Mouse (Mus musculus) stomach, postnatal 0 days (tissue): ENCODE results near the gene Plekhg6. TPM values are rescaled to one million over a fixed set of nuclear protein-coding genes. Genes with fewer than 3 reads are reported as not detected.

Source experiments
- ATAC-seq: fragments of 200-750 bp; cut with Nextera tagmentation; 2 replicates; pipeline ENCODE4 v1.8.0; 2017; ENCODE audit not compliant: low FRiP score, low TSS enrichment
- DNase-seq: peaks from one replicate; pipeline ENCODE4 v3.0.0-alpha.2; 2016; ENCODE audit warnings: low spot score
- H3K27ac ChIP-seq: fragments of 300-500 bp; sonication (generic); replicated peaks from 2 replicates; pipeline ENCODE4 v1.5.1; 2014; ENCODE audit warnings: mild to moderate bottlenecking, control low read depth
- H3K27me3 ChIP-seq: fragments of 300-500 bp; sonication (generic); 2 replicates; pipeline ENCODE4 v1.6.1; 2014; ENCODE audit warnings: low read length; ENCODE audit not compliant: control insufficient read depth, insufficient read depth
- H3K36me3 ChIP-seq: fragments of 300-500 bp; sonication (generic); 2 replicates; pipeline ENCODE4 v1.6.1; 2014; ENCODE audit warnings: low read length, mixed read lengths; ENCODE audit not compliant: control insufficient read depth, insufficient read depth
- H3K4me1 ChIP-seq: fragments of 300-500 bp; sonication (generic); replicated peaks from 2 replicates; pipeline ENCODE4 v1.6.1; 2014; ENCODE audit warnings: antibody characterized with exemption; ENCODE audit not compliant: control insufficient read depth, insufficient read depth
- H3K4me2 ChIP-seq: fragments of 300-500 bp; sonication (generic); replicated peaks from 2 replicates; pipeline ENCODE4 v1.6.1; 2014; ENCODE audit warnings: low read depth, mild to moderate bottlenecking, control low read depth, moderate library complexity
- H3K4me3 ChIP-seq: fragments of 300-500 bp; sonication (generic); 2 replicates; pipeline ENCODE4 v1.5.1; 2014; ENCODE audit warnings: low read depth, low read length, control low read depth
- H3K9ac ChIP-seq: fragments of 300-500 bp; sonication (generic); 2 replicates; pipeline ENCODE4 v1.6.1; 2014; ENCODE audit warnings: mild to moderate bottlenecking, low read length, control low read depth, mixed read lengths
- H3K9me3 ChIP-seq: fragments of 300-500 bp; sonication (generic); 2 replicates; pipeline ENCODE4 v1.6.1; 2016; ENCODE audit warnings: low read length; ENCODE audit not compliant: control insufficient read depth
- CTCF ChIP-seq: IDR thresholded peaks from 2 replicates; pipeline ENCODE4 v1.5.1; 2016; ENCODE audit warnings: antibody characterized with exemption, low read depth, mild to moderate bottlenecking, moderate library complexity
- EP300 ChIP-seq: optimal IDR thresholded peaks from 2 replicates; pipeline ENCODE3; 2016; ENCODE audit warnings: antibody characterized with exemption
- WGBS: fragments of 180-500 bp; shearing (Covaris S2); extraction: QIAGEN DNeasy Blood & Tissue Kit; methylation state at CpG from one replicate; pipeline ENCODE4 v1.1.7; 2014; 5-methylcytosine and 5-hydroxymethylcytosine counted together
- polyA plus RNA-seq: library from polyadenylated mRNA; unstranded; fragments of >200 nt; fragmentation: Nextera tagmentation; extraction: Ambion mirVana; gene quantifications from 2 replicates; pipeline ENCODE4 v1.2.1, GENCODE M21; 2015

Gene Plekhg6
- polyA plus RNA-seq, 1 experiment from 2014 or later: 6.3 TPM

DNA sequence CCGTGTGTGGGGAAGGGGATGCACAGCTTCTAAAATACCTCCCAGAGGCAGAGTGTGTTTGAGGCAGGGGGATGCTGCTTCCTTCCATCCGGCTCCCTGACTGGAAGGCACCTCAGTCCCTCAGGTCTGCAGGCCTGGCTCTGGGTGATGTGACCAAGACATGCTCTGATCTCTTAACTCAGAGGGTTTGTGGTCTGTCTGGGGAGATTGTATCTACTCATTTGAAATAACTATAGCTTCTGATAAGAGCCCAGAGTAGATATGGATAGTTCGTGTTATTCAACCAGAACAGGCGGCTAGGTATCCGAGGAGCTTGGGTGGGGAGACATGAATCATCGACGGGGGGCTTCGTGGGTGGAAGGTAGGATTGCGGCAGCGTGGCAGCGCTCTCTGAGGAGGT is 27.4 kb downstream of the Plekhg6 start:
- H3K9ac ChIP-seq: no peak overlapping the region
- no peak for TF ChIP-seq CTCF
- no peak for TF ChIP-seq EP300
- WGBS: 70% methylated on average over 11 of the region's 11 CpGs
- ATAC-seq: no peak
- H3K27ac ChIP-seq: peak overlapping the region; percentile 87; the same call in 1 of the 2 replicates
- no peak for DNase-seq
- H3K36me3 ChIP-seq: peaks cover 13% of the 10 kb centered on the region
- no peaks in the 10 kb centered on the region for H3K27me3 ChIP-seq
- H3K9me3 ChIP-seq: no peaks in the 10 kb centered on the region
- H3K4me3 ChIP-seq: no peak overlapping the region
- H3K4me1 ChIP-seq: peaks cover 32% of the 10 kb centered on the region
- no peak overlapping the region for H3K4me2 ChIP-seq

DNA sequence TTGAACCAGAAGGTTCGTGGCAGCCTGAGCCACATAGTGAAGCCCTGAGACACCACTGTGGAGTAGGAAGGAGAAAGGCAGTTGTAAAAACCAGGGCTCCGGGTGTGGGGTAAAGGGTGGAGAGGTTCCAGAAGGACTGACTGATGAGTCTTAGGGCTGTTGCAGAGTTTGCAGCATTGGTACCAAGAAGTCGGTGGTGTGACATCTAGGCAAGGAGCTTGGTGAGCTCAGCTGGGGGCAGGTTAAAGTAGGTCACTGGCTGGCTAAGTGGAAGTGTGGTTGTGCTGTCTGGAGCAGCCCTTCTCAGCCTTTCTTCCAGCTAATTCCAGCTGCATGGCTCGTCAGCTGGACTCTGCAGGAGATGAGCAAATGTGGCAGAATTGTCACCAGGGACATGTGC is 27.8 kb downstream of the Plekhg6 start:
- Histone ChIP-seq H3K36me3 (peaks cover 9% of the 10 kb centered on the region), H3K4me3 (no peak overlapping the region), H3K4me2 (no peak overlapping the region), H3K27me3 (no peaks in the 10 kb centered on the region), H3K9me3 (no peaks in the 10 kb centered on the region), H3K4me1 (peaks cover 32% of the 10 kb centered on the region), H3K9ac (no peak overlapping the region), H3K27ac (0 out of 2 replicates have a peak overlapping the region, but pooled peaks have one; percentile 5)
- ATAC-seq: no peak
- TF ChIP-seq CTCF (no peak), EP300 (no peak)
- 53% methylated on average over 4 of the region's 4 CpGs for WGBS
- no peak for DNase-seq

DNA sequence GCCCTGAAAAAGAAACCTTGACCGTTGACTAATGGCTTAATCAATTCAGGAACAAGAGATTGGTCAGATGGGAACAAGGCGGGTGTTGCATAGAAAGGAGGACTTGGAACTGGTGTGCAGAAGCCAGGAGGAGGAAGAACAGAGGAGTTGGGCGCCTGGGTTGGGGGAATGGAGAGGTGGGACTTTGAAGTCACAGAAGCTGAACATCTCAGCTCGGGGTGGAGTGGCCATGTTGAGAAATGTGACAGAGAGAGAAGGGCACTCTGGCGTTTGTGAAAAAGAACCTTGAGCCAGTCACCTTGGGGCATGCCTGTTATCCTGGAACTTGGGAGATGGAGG is 28.6 kb downstream of the Plekhg6 start:
- no peak overlapping the region for H3K4me3 ChIP-seq
- DNase-seq (no peak), ATAC-seq (no peak)
- H3K27ac ChIP-seq: peak overlapping the region; percentile 30
- peak overlapping the region; percentile 94 for H3K9ac ChIP-seq
- TF ChIP-seq EP300 (no peak), CTCF (no peak)
- peaks cover 32% of the 10 kb centered on the region for H3K4me1 ChIP-seq
- H3K4me2 ChIP-seq: peak overlapping the region; percentile 93
- peaks cover 4% of the 10 kb centered on the region; the same call in 1 of the 2 replicates for H3K36me3 ChIP-seq
- H3K27me3 ChIP-seq: no peaks in the 10 kb centered on the region
- 50% methylated on average over 5 of the region's 5 CpGs for WGBS
- H3K9me3 ChIP-seq: no peaks in the 10 kb centered on the region

DNA sequence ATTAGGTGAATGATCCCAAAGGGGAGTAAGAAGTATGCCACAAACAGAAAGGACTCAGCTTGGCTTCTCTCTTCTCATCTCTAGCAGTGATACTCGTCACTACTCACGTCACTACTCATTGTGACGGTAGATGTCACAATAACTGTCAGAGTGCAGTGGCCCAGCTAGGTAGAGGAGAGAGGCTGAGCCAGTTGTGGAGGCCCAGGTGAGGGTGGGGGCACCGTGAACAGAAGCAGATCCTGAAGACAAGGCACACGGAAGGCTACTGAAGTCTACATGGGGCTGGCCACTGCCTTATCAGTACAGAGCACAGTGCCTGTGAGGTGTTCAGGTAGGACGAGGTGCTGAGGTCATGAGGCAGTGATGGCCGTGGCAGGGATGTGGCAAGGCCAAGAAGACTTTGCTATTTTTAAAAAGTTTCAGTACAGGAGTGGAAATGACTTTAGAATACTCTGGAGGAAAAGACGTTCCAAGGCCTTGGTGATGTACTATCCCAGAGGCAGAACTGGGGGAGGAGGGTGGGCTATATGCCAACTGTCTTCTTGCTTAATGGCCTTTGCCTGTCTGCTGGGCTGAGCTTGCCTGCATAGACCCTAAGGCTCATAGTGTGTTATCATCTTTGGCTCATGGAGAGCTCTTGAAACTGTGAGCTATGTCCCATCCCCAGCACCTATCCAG is 29.1 kb downstream of the Plekhg6 start:
- Histone ChIP-seq H3K4me3 (peak overlapping the region; percentile 83; the same call in 1 of the 2 replicates), H3K9ac (peak overlapping the region; percentile 94), H3K27ac (peak overlapping the region; percentile 30; the same call in 1 of the 2 replicates), H3K4me1 (peaks cover 32% of the 10 kb centered on the region), H3K27me3 (no peaks in the 10 kb centered on the region), H3K36me3 (0 out of 2 replicates have a peak, but pooled peaks cover 4% of the 10 kb centered on the region), H3K4me2 (peak overlapping the region; percentile 93), H3K9me3 (no peaks in the 10 kb centered on the region)
- DNase-seq (no peak), ATAC-seq (peak; percentile 16; the same call in 1 of the 2 replicates)
- WGBS: 40% methylated on average over 8 of the region's 8 CpGs
- no peak for TF ChIP-seq EP300
- no peak for TF ChIP-seq CTCF

DNA sequence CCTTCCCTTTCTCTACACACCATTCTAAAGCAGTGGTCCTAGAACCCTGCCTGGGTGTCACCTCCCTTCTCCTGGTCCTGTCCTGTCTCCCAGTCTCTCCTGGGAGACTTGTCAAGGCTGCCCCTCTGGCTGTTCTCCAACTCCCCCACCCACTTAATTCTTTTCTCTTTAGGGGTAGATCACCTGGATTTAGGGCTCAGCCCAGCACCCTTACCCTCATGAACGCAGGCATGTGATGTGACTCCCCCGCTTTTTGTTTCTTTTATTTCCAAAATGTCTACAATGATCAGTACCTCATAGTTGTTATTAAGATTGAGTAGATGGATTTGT is 29.6 kb downstream of the Plekhg6 start:
- Histone ChIP-seq H3K27ac (peak overlapping the region; percentile 96), H3K4me1 (peaks cover 32% of the 10 kb centered on the region), H3K36me3 (0 out of 2 replicates have a peak, but pooled peaks cover 4% of the 10 kb centered on the region), H3K4me3 (peak overlapping the region; percentile 83), H3K9me3 (no peaks in the 10 kb centered on the region), H3K27me3 (no peaks in the 10 kb centered on the region), H3K4me2 (peak overlapping the region; percentile 93), H3K9ac (peak overlapping the region; percentile 94)
- no peak for TF ChIP-seq CTCF
- no peak for TF ChIP-seq EP300
- ATAC-seq (no peak), DNase-seq (no peak)
- 55% methylated on average over 2 of the region's 2 CpGs for WGBS

DNA sequence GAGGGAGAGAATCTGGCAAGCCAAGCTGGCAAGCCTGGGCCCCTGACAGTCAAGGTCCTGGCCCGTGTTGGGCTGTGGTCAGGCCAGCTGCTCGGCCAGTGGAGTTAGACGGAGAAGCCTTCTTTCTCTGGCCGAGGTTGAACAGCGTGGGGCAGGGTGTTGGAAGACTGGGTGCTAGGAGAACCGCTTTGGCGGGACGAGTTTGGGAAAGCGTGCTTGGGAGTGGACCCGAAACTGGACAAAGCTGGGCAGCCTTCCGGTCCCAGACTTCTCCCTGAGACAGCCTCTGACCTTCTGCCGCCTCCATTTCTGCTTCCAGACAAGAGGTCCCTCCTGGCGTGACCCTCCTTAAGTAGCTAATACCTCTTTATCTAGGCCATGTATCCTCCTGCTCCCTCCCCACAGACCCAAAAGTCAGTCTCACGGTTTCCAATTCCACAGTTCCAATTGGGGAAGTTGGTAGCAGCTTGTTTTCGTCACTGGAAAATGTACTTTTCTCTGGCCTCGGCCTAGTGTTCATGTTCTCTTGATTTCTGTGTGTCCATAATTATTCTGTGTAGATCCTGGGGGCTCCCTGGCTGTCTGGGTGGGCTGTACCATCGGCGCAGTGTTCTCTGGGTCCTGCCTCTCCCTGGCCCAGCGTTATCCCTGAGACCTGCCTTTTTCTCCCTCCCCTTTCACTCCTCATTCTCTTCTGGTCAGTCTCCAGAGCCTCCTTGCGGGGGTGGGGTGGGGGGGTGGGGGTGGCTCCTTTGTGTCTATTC is 30.2 kb downstream of the Plekhg6 start:
- DNase-seq (peak; percentile 44), ATAC-seq (peak; percentile 6; the same call in 1 of the 2 replicates)
- H3K9me3 ChIP-seq: no peaks in the 10 kb centered on the region
- H3K4me1 ChIP-seq: peaks cover 28% of the 10 kb centered on the region
- peak overlapping the region; percentile 94 for H3K9ac ChIP-seq
- 2% methylated on average over 20 of the region's 20 CpGs for WGBS
- TF ChIP-seq EP300: no peak
- no peak for TF ChIP-seq CTCF
- H3K4me2 ChIP-seq: peak overlapping the region; percentile 93
- H3K4me3 ChIP-seq: peak overlapping the region; percentile 83
- H3K27me3 ChIP-seq: no peaks in the 10 kb centered on the region
- H3K36me3 ChIP-seq: 0 out of 2 replicates have a peak, but pooled peaks cover 4% of the 10 kb centered on the region
- H3K27ac ChIP-seq: peak overlapping the region; percentile 96
